Mouse (Mus musculus): ENCODE measurements around the gene Jmjd8. TPM values are rescaled to one million over a fixed set of nuclear protein-coding genes. Genes with fewer than 3 reads are reported as not detected.

Jmjd8 gene
- polyA plus RNA-seq, 1 experiment from 2014 or later: 46.2 TPM

GRCm38 (mm10) chr17:25875171-25876136, 46.8 kb downstream of the Jmjd8 start:
- Histone ChIP-seq H3K4me1 (peaks cover 27% of the 10 kb centered on the region), H3K9ac (peak overlapping the region; percentile 68), H3K4me2 (replicated peaks) (peak overlapping the region; percentile 91), H3K27me3 (no peaks in the 10 kb centered on the region), H3K36me3 (peaks cover 17% of the 10 kb centered on the region; the same call in 1 of the 2 replicates), H3K4me3 (replicated peaks) (peak overlapping the region; percentile 86), H3K27ac (replicated peaks) (peak overlapping the region; percentile 96), H3K9me3 (replicated peaks) (no peaks in the 10 kb centered on the region)
- peak; percentile 92 for ATAC-seq (ENCODE audit: insufficient number of reproducible peaks, low FRiP score, low TSS enrichment, low read depth)
- under 1% methylated on average over 59 of the region's 59 CpGs for WGBS

- no peak for ATAC-seq (ENCODE audit: insufficient number of reproducible peaks, low FRiP score, low TSS enrichment, low read depth)
- Histone ChIP-seq H3K9me3 (replicated peaks) (no peaks in the 10 kb centered on the region), H3K4me3 (replicated peaks) (peak overlapping the region; percentile 86), H3K9ac (peak overlapping the region; percentile 68), H3K4me1 (peaks cover 37% of the 10 kb centered on the region), H3K27ac (replicated peaks) (no peak overlapping the region), H3K4me2 (replicated peaks) (peak overlapping the region; percentile 91), H3K36me3 (peaks cover 17% of the 10 kb centered on the region; the same call in 1 of the 2 replicates), H3K27me3 (no peaks in the 10 kb centered on the region)
- 52% methylated on average over 10 of the region's 10 CpGs for WGBS
Measured at GRCm38 (mm10) chr17:25876347-25876915, 47.8 kb downstream of the Jmjd8 start.

GRCm38 (mm10) chr17:25877025-25877424, 48.4 kb downstream of the Jmjd8 start:
- ATAC-seq (ENCODE audit: insufficient number of reproducible peaks, low FRiP score, low TSS enrichment, low read depth): no peak
- no peak overlapping the region for H3K9ac ChIP-seq
- 94% methylated on average over 3 of the region's 3 CpGs for WGBS

GRCm38 (mm10) chr17:25877741-25878610, 49.3 kb downstream of the Jmjd8 start:
- no peak overlapping the region for H3K9ac ChIP-seq
- H3K9me3 ChIP-seq (replicated peaks): no peaks in the 10 kb centered on the region
- no peak overlapping the region for H3K4me3 ChIP-seq (replicated peaks)
- ATAC-seq (ENCODE audit: insufficient number of reproducible peaks, low FRiP score, low TSS enrichment, low read depth): no peak
- H3K27me3 ChIP-seq: no peaks in the 10 kb centered on the region
- H3K4me1 ChIP-seq: peaks cover 37% of the 10 kb centered on the region
- H3K4me2 ChIP-seq (replicated peaks): no peak overlapping the region
- peaks cover 28% of the 10 kb centered on the region for H3K36me3 ChIP-seq
- H3K27ac ChIP-seq (replicated peaks): no peak overlapping the region
- 92% methylated on average over 32 of the region's 32 CpGs for WGBS

More at GRCm38 (mm10) chr17:25877025-25877424, 48.4 kb downstream of the Jmjd8 start:
- peaks cover 37% of the 10 kb centered on the region for H3K4me1 ChIP-seq
- peaks cover 19% of the 10 kb centered on the region; the same call in 1 of the 2 replicates for H3K36me3 ChIP-seq
- H3K4me2 ChIP-seq (replicated peaks): no peak overlapping the region
- no peaks in the 10 kb centered on the region for H3K9me3 ChIP-seq (replicated peaks)
- H3K4me3 ChIP-seq (replicated peaks): 0 out of 2 replicates have a peak overlapping the region, but pooled peaks have one; percentile 86
- H3K27me3 ChIP-seq: no peaks in the 10 kb centered on the region
- no peak overlapping the region for H3K27ac ChIP-seq (replicated peaks)

GRCm38 (mm10) chr17:25878611-25879180, 50.0 kb downstream of the Jmjd8 start:
- H3K27ac ChIP-seq (replicated peaks): no peak overlapping the region
- H3K9ac ChIP-seq: no peak overlapping the region
- no peaks in the 10 kb centered on the region for H3K27me3 ChIP-seq
- peaks cover 35% of the 10 kb centered on the region for H3K36me3 ChIP-seq
- WGBS: 86% methylated on average over 19 of the region's 19 CpGs
- no peak overlapping the region for H3K4me3 ChIP-seq (replicated peaks)
- no peak overlapping the region for H3K4me2 ChIP-seq (replicated peaks)
- ATAC-seq (ENCODE audit: insufficient number of reproducible peaks, low FRiP score, low TSS enrichment, low read depth): no peak
- peaks cover 36% of the 10 kb centered on the region for H3K4me1 ChIP-seq
- H3K9me3 ChIP-seq (replicated peaks): no peaks in the 10 kb centered on the region

- H3K36me3 ChIP-seq: peaks cover 41% of the 10 kb centered on the region
- ATAC-seq (ENCODE audit: insufficient number of reproducible peaks, low FRiP score, low TSS enrichment, low read depth): no peak
Measured at GRCm38 (mm10) chr17:25879261-25879660, 50.6 kb downstream of the Jmjd8 start.

GRCm38 (mm10) chr17:25879750-25880149, 51.1 kb downstream of the Jmjd8 start:
- no peaks in the 10 kb centered on the region for H3K27me3 ChIP-seq
- peaks cover 46% of the 10 kb centered on the region for H3K36me3 ChIP-seq
- no peak overlapping the region for H3K27ac ChIP-seq (replicated peaks)
- H3K4me2 ChIP-seq (replicated peaks): no peak overlapping the region
- H3K4me1 ChIP-seq: peaks cover 27% of the 10 kb centered on the region
- ATAC-seq (ENCODE audit: insufficient number of reproducible peaks, low FRiP score, low TSS enrichment, low read depth): no peak
- 71% methylated on average over 8 of the region's 8 CpGs for WGBS
- no peak overlapping the region for H3K4me3 ChIP-seq (replicated peaks)
- H3K9ac ChIP-seq: no peak overlapping the region
- H3K9me3 ChIP-seq (replicated peaks): no peaks in the 10 kb centered on the region

More at GRCm38 (mm10) chr17:25879261-25879660, 50.6 kb downstream of the Jmjd8 start:
- H3K9ac ChIP-seq: no peak overlapping the region
- H3K4me3 ChIP-seq (replicated peaks): no peak overlapping the region
- no peak overlapping the region for H3K4me2 ChIP-seq (replicated peaks)
- H3K27me3 ChIP-seq: no peaks in the 10 kb centered on the region
- H3K9me3 ChIP-seq (replicated peaks): no peaks in the 10 kb centered on the region
- 45% methylated on average over 4 of the region's 4 CpGs for WGBS
- H3K4me1 ChIP-seq: peaks cover 31% of the 10 kb centered on the region
- H3K27ac ChIP-seq (replicated peaks): no peak overlapping the region

- H3K9me3 ChIP-seq (replicated peaks): no peaks in the 10 kb centered on the region
Measured at GRCm38 (mm10) chr17:25880196-25880910, 51.7 kb downstream of the Jmjd8 start, which contains the start of gene Wfikkn1. Gene Wfikkn1 (minus strand): TSS chr17:25880858.

GRCm38 (mm10) chr17:25880913-25881641, 52.4 kb downstream of the Jmjd8 start:
- no peak overlapping the region for H3K9ac ChIP-seq
- H3K4me3 ChIP-seq (replicated peaks): no peak overlapping the region
- no peak overlapping the region for H3K4me2 ChIP-seq (replicated peaks)
- H3K36me3 ChIP-seq: peaks cover 56% of the 10 kb centered on the region
- no peaks in the 10 kb centered on the region for H3K27me3 ChIP-seq
- WGBS: 17% methylated on average over 5 of the region's 5 CpGs
- no peaks in the 10 kb centered on the region for H3K9me3 ChIP-seq (replicated peaks)
- H3K27ac ChIP-seq (replicated peaks): no peak overlapping the region
- H3K4me1 ChIP-seq: peaks cover 23% of the 10 kb centered on the region
- no peak for ATAC-seq (ENCODE audit: insufficient number of reproducible peaks, low FRiP score, low TSS enrichment, low read depth)

More at GRCm38 (mm10) chr17:25880196-25880910, 51.7 kb downstream of the Jmjd8 start, which contains the start of gene Wfikkn1:
- Histone ChIP-seq H3K9ac (no peak within 1 kb of the TSS), H3K4me2 (replicated peaks) (no peak within 1 kb of the TSS), H3K27ac (replicated peaks) (no peak within 1 kb of the TSS), H3K4me1 (peaks cover 27% of the 10 kb centered on the region), H3K36me3 (peaks cover 50% of the 10 kb centered on the region), H3K4me3 (replicated peaks) (no peak within 1 kb of the TSS), H3K27me3 (no peaks in the 10 kb centered on the region)
- 34% methylated on average over 5 of the region's 5 CpGs for WGBS
- no peak for ATAC-seq (ENCODE audit: insufficient number of reproducible peaks, low FRiP score, low TSS enrichment, low read depth)
